Mouse (Mus musculus): ENCODE data around the gene Auts2.

Auts2 gene

DNA sequence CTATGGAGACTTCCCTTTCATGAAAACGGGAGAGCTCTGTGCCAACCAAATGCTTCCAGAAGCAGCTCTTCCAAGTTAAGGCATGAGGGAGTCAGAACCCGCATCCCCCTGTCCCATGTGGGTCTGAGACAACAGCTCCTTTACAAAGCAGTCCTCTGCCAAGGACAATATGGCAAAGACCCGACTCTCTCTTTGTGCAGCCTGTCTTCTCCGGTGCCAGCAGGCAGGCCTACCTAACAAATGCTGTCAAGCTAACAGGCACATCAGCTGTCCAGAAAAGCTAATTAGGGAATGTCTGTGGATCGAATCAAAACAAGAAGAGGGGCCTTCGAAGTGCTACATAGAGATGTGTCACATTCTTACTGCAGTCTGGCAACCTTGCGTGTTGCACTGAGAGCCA lies 1085.1 kb downstream of the Auts2 start:
- CTCF ChIA-PET: no interaction called here

GRCm38 (mm10) chr5:131449181-131449868 lies 1093.8 kb downstream of the Auts2 start:
- CTCF ChIA-PET: no interaction called here

DNA sequence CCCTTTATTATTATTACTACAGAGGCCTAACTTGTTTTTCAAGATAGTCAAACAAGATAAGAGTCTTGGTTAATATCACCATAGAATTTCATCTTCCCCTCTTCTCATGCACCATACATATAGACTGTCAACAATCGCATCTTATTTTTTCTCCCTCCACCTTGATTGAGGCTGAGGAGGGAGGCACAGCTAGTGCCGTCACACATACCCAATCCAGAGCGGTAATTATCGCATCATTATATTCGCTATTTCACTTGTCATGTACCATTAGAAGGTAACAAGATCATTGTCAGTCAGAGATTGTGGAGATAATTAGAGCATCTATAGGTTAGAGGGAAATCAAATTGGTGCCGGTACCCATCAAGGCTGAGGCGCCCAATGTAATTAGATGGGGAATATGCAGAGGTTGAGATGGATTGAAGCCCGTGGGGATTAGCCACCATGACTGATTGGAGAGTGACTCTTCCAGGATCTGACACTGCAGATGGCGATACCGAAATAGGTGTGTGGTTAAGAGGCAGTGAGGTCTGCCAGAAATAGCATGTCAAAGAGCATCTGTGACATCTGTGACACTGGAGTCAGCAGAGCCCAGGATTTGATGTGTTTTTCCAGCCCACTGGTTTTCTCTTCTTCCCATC lies 1107.8 kb downstream of the Auts2 start:
- CTCF ChIA-PET: no interaction called here

DNA sequence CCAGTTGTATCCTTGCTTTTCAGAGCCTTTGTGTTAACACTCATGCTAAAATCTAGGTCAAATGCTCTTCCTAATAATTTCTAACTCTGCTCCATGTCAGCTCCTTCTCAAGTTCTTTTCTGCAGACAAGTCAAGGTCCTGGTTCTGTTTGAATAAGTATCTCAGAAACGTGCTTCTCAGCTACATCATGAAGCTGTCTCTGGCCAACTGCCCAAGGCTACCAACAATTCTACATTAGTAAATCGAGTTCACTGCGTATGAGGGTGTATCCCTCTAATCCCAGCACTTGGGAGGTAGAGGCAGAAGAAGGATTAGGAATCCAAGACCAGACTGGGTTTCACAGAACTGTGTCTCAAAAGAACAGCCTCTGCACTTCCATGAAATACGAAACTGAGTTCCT lies 1109.9 kb downstream of the Auts2 start:
- CTCF ChIA-PET: no interaction called here

- CTCF ChIA-PET: no interaction called here
Measured at GRCm38 (mm10) chr5:131431896-131432295, 1111.2 kb downstream of the Auts2 start.

DNA sequence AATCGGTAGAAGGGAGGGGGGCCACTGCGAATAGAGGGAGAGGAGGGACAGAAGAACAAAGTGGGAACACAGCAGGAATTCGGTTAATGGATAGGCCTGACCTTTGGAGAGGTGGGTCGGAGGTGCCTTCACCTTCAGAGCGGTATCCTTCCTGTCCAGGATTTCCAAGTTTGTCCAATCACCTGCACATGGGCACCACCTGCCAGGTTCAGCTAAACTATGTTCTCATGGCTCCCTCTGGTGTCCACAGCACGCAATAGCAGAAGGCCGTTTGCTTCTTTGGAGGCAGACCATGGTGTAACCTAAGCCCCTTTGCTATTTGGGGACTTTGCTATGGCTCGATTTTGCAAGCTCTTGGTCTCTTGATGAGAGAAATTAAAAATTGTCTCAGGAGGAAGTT lies 1113.0 kb downstream of the Auts2 start:
- CTCF ChIA-PET: interaction anchor here (0.7 kb wide), 1 partner anchor 529 kb away, joined by 3 read pairs; no protein-coding TSS in a partner anchor

DNA sequence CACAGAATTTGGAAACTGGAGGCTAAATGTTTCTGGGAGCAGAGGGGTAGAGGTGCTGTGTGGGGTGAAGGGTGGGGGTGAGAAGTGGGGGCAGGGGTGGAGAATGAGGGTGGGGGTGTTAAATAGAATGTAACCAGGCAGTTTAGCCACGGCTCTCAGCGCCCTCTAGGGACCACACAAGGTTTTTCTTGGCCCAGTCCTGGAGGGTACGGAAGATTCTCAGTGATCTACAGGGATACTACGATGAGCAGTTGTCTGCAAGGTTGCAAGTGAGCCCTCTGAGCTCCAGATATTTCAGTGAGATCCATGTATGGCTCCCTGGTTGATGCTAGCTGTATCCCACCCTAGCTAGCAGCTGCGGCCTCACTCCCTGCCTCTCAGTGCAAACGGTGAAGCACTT lies 1113.6 kb downstream of the Auts2 start:
- CTCF ChIA-PET: no interaction called here

GRCm38 (mm10) chr5:131427734-131428413 lies 1115.3 kb downstream of the Auts2 start:
- CTCF ChIA-PET: no interaction called here

DNA sequence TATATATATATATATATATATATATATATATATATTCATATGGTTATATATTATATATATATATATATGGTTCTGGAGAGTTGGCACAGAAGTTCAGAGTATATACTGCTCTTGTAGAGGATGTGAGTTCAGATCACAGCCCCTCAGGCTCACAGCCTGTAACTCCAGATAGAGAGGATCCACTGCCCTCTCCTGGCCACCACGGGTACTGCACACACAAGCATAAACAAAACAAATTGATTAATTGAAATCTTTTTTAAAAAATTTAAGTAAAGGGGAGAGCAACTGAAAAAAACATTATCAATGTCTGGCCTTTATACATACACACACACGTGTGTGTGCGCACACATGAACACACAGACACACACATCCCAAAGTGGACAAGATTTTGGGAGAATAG lies 1120.4 kb downstream of the Auts2 start:
- CTCF ChIA-PET: no interaction called here

DNA sequence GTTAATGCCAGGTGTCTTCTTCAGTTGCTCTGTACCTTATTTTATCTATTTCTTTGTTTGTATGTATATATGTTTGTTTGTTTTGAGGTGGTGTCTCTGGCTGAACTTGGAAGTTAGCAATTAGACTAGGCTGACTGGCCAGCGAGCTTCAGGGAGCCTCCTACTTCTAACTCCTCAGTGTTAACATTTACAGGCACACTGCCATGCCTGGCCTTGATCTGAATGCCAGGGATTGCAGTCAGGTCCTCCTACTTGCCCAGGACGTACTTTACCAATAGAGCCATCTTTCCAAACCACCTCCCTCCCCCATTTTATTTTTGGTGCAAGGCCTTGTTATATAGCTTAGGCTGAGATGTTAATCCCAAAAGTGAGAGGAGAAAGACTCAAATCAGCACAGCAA lies 1122.7 kb downstream of the Auts2 start:
- CTCF ChIA-PET: no interaction called here

GRCm38 (mm10) chr5:131415902-131416545 lies 1127.1 kb downstream of the Auts2 start:
- CTCF ChIA-PET: no interaction called here

DNA sequence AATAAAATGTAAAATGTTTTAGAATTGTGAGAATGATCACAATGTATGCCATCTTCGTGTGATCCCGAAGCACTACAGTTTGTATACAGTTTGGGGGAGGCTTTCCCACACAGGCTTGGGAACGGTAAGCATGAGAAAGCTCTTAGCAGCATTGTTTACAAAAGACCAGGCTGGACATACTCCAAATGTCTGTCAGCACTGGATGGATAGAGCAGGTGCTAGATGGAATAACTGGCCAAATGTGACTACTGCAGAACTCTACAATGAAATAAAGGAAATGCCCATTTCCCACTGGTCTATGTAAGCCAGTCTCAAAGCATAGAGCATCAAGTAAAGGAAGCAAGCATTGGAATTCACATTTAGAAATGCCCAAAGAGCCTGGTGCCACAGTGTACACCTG lies 1144.9 kb downstream of the Auts2 start:
- CTCF ChIA-PET: no interaction called here

- CTCF ChIA-PET: no interaction called here
Measured at GRCm38 (mm10) chr5:131395756-131396155, 1147.4 kb downstream of the Auts2 start.
